Mouse (Mus musculus): ENCODE data around the gene Abhd15.

GRCm38 (mm10) chr11:77499354-77499753, 15.6 kb upstream of the Abhd15 start:
- no peak for TF ChIP-seq EP300 (IDR thresholded peaks at IDR 0.05; ENCODE audit: low read depth)
- TF ChIP-seq CTCF (IDR thresholded peaks at IDR 0.05; ENCODE audit: low read depth) = no peak

Measured in liver, embryonic 14.5 days (tissue).